Mouse (Mus musculus) hindbrain, embryonic 11.5 days (tissue): ENCODE measurements around the gene Lsr. TPM values are rescaled to one million over a fixed set of nuclear protein-coding genes. Genes with fewer than 3 reads are reported as not detected.

Source experiments
- ATAC-seq: fragments of 200-750 bp; cut with Nextera tagmentation; 2 replicates; pipeline ENCODE4 v1.8.0; 2017; ENCODE audit warnings: mild to moderate bottlenecking, moderate TSS enrichment, moderate library complexity; ENCODE audit not compliant: low FRiP score
- DNase-seq: peaks from one replicate; pipeline ENCODE4 v3.0.0-alpha.2; 2015; ENCODE audit warnings: low spot score
- H3K27ac ChIP-seq: fragments of 300-500 bp; sonication (generic); 2 replicates; pipeline ENCODE4 v1.5.1; 2014; ENCODE audit warnings: mild to moderate bottlenecking, low read depth, low read length
- H3K27me3 ChIP-seq: fragments of 300-500 bp; sonication (generic); 2 replicates; pipeline ENCODE4 v1.6.1; 2014; ENCODE audit warnings: mild to moderate bottlenecking, low read length, moderate library complexity, mixed read lengths; ENCODE audit not compliant: control insufficient read depth, insufficient read depth
- H3K36me3 ChIP-seq: fragments of 300-500 bp; sonication (generic); 2 replicates; pipeline ENCODE4 v1.6.1; 2014; ENCODE audit warnings: mild to moderate bottlenecking, low read length, moderate library complexity, mixed read lengths; ENCODE audit not compliant: control insufficient read depth, insufficient read depth
- H3K4me1 ChIP-seq: fragments of 300-500 bp; sonication (generic); replicated peaks from 2 replicates; pipeline ENCODE4 v1.6.1; 2014; ENCODE audit warnings: low read length, mixed read lengths; ENCODE audit not compliant: control insufficient read depth, insufficient read depth
- H3K4me2 ChIP-seq: fragments of 300-500 bp; sonication (generic); replicated peaks from 2 replicates; pipeline ENCODE4 v1.6.1; 2014; ENCODE audit warnings: mild to moderate bottlenecking, low read depth, low read length
- H3K4me3 ChIP-seq: fragments of 300-500 bp; sonication (generic); 2 replicates; pipeline ENCODE4 v1.5.1; 2014; ENCODE audit warnings: low read depth, low read length
- H3K9ac ChIP-seq: fragments of 300-500 bp; sonication (generic); 2 replicates; pipeline ENCODE4 v1.6.1; 2014; ENCODE audit warnings: low read depth, low read length
- H3K9me3 ChIP-seq: fragments of 300-500 bp; sonication (generic); 2 replicates; pipeline ENCODE4 v1.6.1; 2016; ENCODE audit warnings: low read length; ENCODE audit not compliant: control insufficient read depth
- WGBS: fragments of 180-500 bp; shearing (Covaris S2); extraction: QIAGEN DNeasy Blood & Tissue Kit; methylation state at CpG from one replicate; pipeline ENCODE4 v1.1.7; 2014; 5-methylcytosine and 5-hydroxymethylcytosine counted together
- polyA plus RNA-seq: library from polyadenylated mRNA; unstranded; fragments of >200 nt; fragmentation: Nextera tagmentation; extraction: Ambion mirVana; gene quantifications from 2 replicates; pipeline ENCODE4 v1.2.1, GENCODE M21; 2014

The Lsr gene
- polyA plus RNA-seq, 1 experiment from 2014 or later: 12.8 TPM

- peak; percentile 40; the same call in 1 of the 2 replicates for ATAC-seq
- H3K27ac ChIP-seq: no peak overlapping the region
- WGBS: 27% methylated on average over 17 of the region's 17 CpGs
Observed at GRCm38 (mm10) chr7:30908992-30909431, 64.3 kb downstream of the Lsr start.

GRCm38 (mm10) chr7:30908277-30908991, 64.8 kb downstream of the Lsr start:
- H3K27me3 ChIP-seq: no peaks in the 10 kb centered on the region; the same call in 1 of the 2 replicates

More at GRCm38 (mm10) chr7:30908992-30909431, 64.3 kb downstream of the Lsr start:
- Histone ChIP-seq H3K9me3 (no peaks in the 10 kb centered on the region), H3K27me3 (no peaks in the 10 kb centered on the region; the same call in 1 of the 2 replicates), H3K4me2 (peak overlapping the region; percentile 58), H3K4me3 (no peak overlapping the region; the same call in 1 of the 2 replicates), H3K9ac (no peak overlapping the region), H3K4me1 (no peaks in the 10 kb centered on the region; the same call in 1 of the 2 replicates), H3K36me3 (no peaks in the 10 kb centered on the region)
- DNase-seq: no peak

More at GRCm38 (mm10) chr7:30908277-30908991, 64.8 kb downstream of the Lsr start:
- DNase-seq (peak; percentile 61), ATAC-seq (peak; percentile 79)
- WGBS: 2% methylated on average over 21 of the region's 26 CpGs
- H3K9ac ChIP-seq: 0 out of 2 replicates have a peak overlapping the region, but pooled peaks have one; percentile 11
- peak overlapping the region; percentile 26 for H3K4me3 ChIP-seq
- H3K9me3 ChIP-seq: no peaks in the 10 kb centered on the region
- H3K4me2 ChIP-seq: peak overlapping the region; percentile 58
- H3K27ac ChIP-seq: no peak overlapping the region
- no peaks in the 10 kb centered on the region for H3K36me3 ChIP-seq
- H3K4me1 ChIP-seq: no peaks in the 10 kb centered on the region; the same call in 1 of the 2 replicates

Other genes starting within 250 kb of the Lsr start
- gene Tmem147, start 243.9 kb downstream of the Lsr start, polyA plus RNA-seq: 143 and 160 TPM in 2 replicates
- gene Gapdhs, start 229.8 kb downstream of the Lsr start, polyA plus RNA-seq: 0.60 and 0.75 TPM in 2 replicates
- 0.39 and 0.42 TPM in 2 replicates for gene Sbsn, start 222.0 kb downstream of the Lsr start, polyA plus RNA-seq
- 0.34 and 0.73 TPM in 2 replicates for gene Dmkn, start 209.7 kb downstream of the Lsr start, polyA plus RNA-seq
- gene Krtdap, start 185.6 kb downstream of the Lsr start, polyA plus RNA-seq: not detected in 2 replicates
- gene Ffar2, start 149.7 kb downstream of the Lsr start, polyA plus RNA-seq: 0.20 TPM in 1 of 2 replicates, not detected in the other
- not detected in 2 replicates for gene Ffar3, start 117.3 kb downstream of the Lsr start, polyA plus RNA-seq
- gene Ffar1, start 111.9 kb downstream of the Lsr start, polyA plus RNA-seq: not detected in 2 replicates
- not detected in 2 replicates for gene Cd22, start 93.1 kb downstream of the Lsr start, polyA plus RNA-seq
- 0.28 and 0.73 TPM in 2 replicates for gene Mag, start 58.6 kb downstream of the Lsr start, polyA plus RNA-seq
- gene Hamp2, start 48.8 kb downstream of the Lsr start, polyA plus RNA-seq: not detected in 2 replicates
- not detected in 2 replicates for gene Hamp, start 29.4 kb downstream of the Lsr start, polyA plus RNA-seq
- gene Usf2, start 16.7 kb downstream of the Lsr start, polyA plus RNA-seq: 23.5 and 25.4 TPM in 2 replicates
- 0.59 and 1.1 TPM in 2 replicates for gene Fam187b, start 326 bp upstream of the Lsr start, polyA plus RNA-seq
- gene Fxyd5, start 69.0 kb upstream of the Lsr start, polyA plus RNA-seq: 12.3 and 14.1 TPM in 2 replicates
- 8.7 and 12.6 TPM in 2 replicates for gene Fxyd7, start 78.0 kb upstream of the Lsr start, polyA plus RNA-seq
- gene Fxyd1, start 83.7 kb upstream of the Lsr start, polyA plus RNA-seq: 15.6 and 18.1 TPM in 2 replicates
- gene Lgi4, start 85.9 kb upstream of the Lsr start, polyA plus RNA-seq: 1.0 and 2.8 TPM in 2 replicates
- gene Fxyd3, start 103.2 kb upstream of the Lsr start, polyA plus RNA-seq: 6.3 and 8.6 TPM in 2 replicates
- 0.56 and 1.4 TPM in 2 replicates for gene Hpn, start 141.8 kb upstream of the Lsr start, polyA plus RNA-seq
- gene Scn1b, start 153.5 kb upstream of the Lsr start, polyA plus RNA-seq: 0.60 and 0.86 TPM in 2 replicates
- gene Gramd1a, start 182.4 kb upstream of the Lsr start, polyA plus RNA-seq: 120 and 125 TPM in 2 replicates